Mouse (Mus musculus) layer of hippocampus, adult 9-11 months (tissue): ENCODE measurements at regions not wholly inside any gene's neighbourhood (a gene's known extent, or its start where the extent isn't known, plus 50 kb on each side); places are given as distances from the start of the nearest gene placed in this dataset.

Source experiments
- DNase-seq: peaks from one replicate; pipeline ENCODE4 v3.0.0; 2022

- no peak for DNase-seq
Observed at GRCm38 (mm10) chr12:32489415-32490139, 111.1 kb downstream of the Ccdc71l start.

- DNase-seq: peak; percentile 13
Observed at GRCm38 (mm10) chr12:32504196-32504595, 125.7 kb downstream of the Ccdc71l start.

GRCm38 (mm10) chr12:32508671-32509070 lies 130.2 kb downstream of the Ccdc71l start:
- no peak for DNase-seq

GRCm38 (mm10) chr12:32525586-32525985 lies 147.1 kb downstream of the Ccdc71l start:
- DNase-seq: peak; percentile 40

- DNase-seq: peak; percentile 19
Observed at GRCm38 (mm10) chr12:32531216-32531615, 152.7 kb downstream of the Ccdc71l start.

- no peak for DNase-seq
Observed at GRCm38 (mm10) chr12:32533641-32534040, 155.1 kb downstream of the Ccdc71l start.

GRCm38 (mm10) chr12:32545466-32545865 lies 167.0 kb downstream of the Ccdc71l start:
- DNase-seq: no peak

- DNase-seq: no peak
Observed at GRCm38 (mm10) chr12:32546356-32546755, 167.9 kb downstream of the Ccdc71l start.

- DNase-seq: no peak
Observed at GRCm38 (mm10) chr12:32553793-32554192, 175.3 kb downstream of the Ccdc71l start.

GRCm38 (mm10) chr12:32567777-32568176 lies 189.3 kb downstream of the Ccdc71l start:
- DNase-seq: peak; percentile 64

- DNase-seq: no peak
Observed at GRCm38 (mm10) chr12:32581304-32581703, 202.8 kb downstream of the Ccdc71l start.

GRCm38 (mm10) chr12:32602131-32602815 lies 217.1 kb upstream of the Nampt start:
- DNase-seq: peak; percentile 47

GRCm38 (mm10) chr12:32605353-32605752 lies 214.0 kb upstream of the Nampt start:
- no peak for DNase-seq

- DNase-seq: no peak
Observed at GRCm38 (mm10) chr12:32615000-32615399, 204.3 kb upstream of the Nampt start.

- no peak for DNase-seq
Observed at GRCm38 (mm10) chr12:32616086-32616485, 203.3 kb upstream of the Nampt start.

- DNase-seq: no peak
Observed at GRCm38 (mm10) chr12:32617031-32617430, 202.3 kb upstream of the Nampt start.

- no peak for DNase-seq
Observed at GRCm38 (mm10) chr12:32619830-32620229, 199.5 kb upstream of the Nampt start.

GRCm38 (mm10) chr12:32621739-32622138 lies 197.6 kb upstream of the Nampt start:
- DNase-seq: no peak

- no peak for DNase-seq
Observed at GRCm38 (mm10) chr12:32628552-32628951, 190.8 kb upstream of the Nampt start.

GRCm38 (mm10) chr12:32632935-32633334 lies 186.4 kb upstream of the Nampt start:
- DNase-seq: peak; percentile 18

- DNase-seq: no peak
Observed at GRCm38 (mm10) chr12:32635055-32635454, 184.3 kb upstream of the Nampt start.

- no peak for DNase-seq
Observed at GRCm38 (mm10) chr12:32637400-32638100, 181.8 kb upstream of the Nampt start.

- DNase-seq: no peak
Observed at GRCm38 (mm10) chr12:32640591-32640990, 178.8 kb upstream of the Nampt start.

- DNase-seq: no peak
Observed at GRCm38 (mm10) chr12:32642493-32642892, 176.9 kb upstream of the Nampt start.
